Mouse (Mus musculus) gastrocnemius, postnatal 36 days (tissue): ENCODE results near the gene Cds1. TPM values are rescaled to one million over a fixed set of nuclear protein-coding genes. Genes with fewer than 3 reads are reported as not detected.

Experiments used
- DNase-seq, 2 experiments: peaks; one replicate each; pipeline ENCODE4 v3.0.0; 2022
- intact Hi-C: fragments of 180-260 bp; cut with DNase I; formaldehyde crosslinking; loops from one replicate; pipeline ENCODE4 v1.15.1; 2025
- total RNA-seq, 2 experiments: library from RNA; stranded (reverse); gene quantifications; 2 replicates each; pipeline ENCODE4 v1.2.3; 2021

The Cds1 gene
- total RNA-seq, 2 experiments from 2014 or later, result 1.9 to 3.3 TPM

DNA sequence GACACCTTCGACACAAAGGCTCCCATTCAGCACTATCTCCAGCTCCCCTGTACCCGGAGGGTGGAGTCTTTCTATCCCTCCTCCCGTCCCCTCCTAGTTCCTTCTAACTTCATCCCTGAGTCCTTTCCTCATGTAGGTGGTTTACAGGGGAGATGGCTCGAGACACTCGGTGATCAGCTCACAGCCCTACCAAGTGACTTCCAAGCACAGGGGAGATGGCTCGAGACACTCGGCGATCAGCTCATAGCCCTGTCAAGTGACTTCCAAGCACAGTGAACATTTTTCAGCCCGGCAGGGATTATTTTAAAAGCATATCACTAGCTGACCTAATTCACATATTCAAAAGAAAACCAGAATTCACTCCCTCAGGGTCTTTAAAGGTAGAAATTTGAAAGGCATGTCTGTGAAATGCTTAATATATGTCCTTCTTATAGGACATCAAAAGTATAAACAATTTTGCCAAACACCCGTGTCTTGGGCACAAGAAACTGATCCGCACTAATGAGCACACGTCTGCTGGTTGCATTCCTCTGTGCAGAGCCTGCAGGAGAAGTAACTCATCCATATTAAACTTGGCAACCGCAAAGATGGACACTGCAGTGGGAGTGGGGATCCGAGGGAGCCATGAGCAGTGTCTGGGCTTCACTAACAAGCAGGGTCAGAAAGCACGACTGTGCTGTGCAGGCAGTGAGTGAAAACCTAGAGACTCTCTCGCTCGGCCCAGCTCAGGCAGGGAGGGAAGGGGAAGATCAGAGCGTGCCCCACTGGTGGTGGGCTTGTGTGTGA lies 97.0 kb downstream of the Cds1 start:
- intact Hi-C loops, result no loop called here
- DNase-seq, result no peak

DNA sequence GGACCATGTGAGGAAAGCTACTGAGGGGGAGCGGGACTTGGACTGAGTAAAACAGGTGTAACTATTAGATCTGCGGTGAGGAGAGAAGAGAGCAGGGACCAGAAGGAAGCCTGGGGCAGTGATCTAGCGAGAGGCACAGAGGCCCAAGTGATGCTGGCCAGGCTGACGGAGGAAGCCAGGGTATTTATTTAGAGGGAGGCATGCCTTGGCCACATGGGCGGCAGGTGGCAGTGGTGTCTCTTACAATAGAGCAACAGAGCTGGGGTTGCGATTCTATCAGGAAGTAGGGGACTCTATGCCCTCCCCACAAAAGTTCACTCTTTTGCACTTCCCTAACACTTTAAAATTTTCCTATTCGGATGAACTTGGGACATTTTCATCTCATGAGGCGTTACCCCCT lies 97.7 kb downstream of the Cds1 start:
- DNase-seq, result no peak
- intact Hi-C loops, result no loop called here

DNA sequence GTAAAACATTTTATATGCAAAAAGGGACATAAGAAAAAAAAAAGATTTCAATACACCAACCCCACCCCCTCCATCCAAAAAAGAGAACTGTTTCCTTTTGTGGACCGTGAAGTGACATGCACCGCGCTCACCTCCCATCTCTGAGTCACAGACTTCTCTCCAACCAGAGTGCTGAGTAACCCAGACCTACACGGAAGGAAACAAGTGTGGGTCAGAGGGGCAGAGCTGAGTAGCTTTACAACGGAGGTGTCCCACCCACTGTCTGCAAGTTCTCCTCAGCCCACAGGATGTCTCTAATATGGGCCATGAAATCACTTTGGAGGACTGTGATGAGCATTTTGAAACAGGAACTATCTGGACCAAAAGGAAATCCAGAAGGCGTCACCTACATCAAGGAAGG lies 99.0 kb downstream of the Cds1 start:
- DNase-seq, result no peak
- intact Hi-C loops, result no loop called here

- intact Hi-C loops, result no loop called here
- no peak for DNase-seq
These were observed 101.8 kb downstream of the Cds1 start for GRCm38 (mm10) chr5:101866722-101867121.

Other genes starting within 250 kb of the Cds1 start
- not detected for gene Nkx6-1, start 100.1 kb upstream of the Cds1 start, total RNA-seq